Mouse (Mus musculus): Measurements from ENCODE around the gene Pdzd11. TPM values are rescaled to one million over a fixed set of nuclear protein-coding genes. Genes with fewer than 3 reads are reported as not detected.

Gene Pdzd11
- polyA plus RNA-seq, 1 experiment from 2014 or later = 89.1 TPM

GRCm38 (mm10) chrX:100621366-100621765, 5.0 kb downstream of the Pdzd11 start:
- Histone ChIP-seq H3K36me3 (ENCODE audit: control insufficient read depth, insufficient read depth, low read length) (no peaks in the 10 kb centered on the region; the same call in 1 of the 2 replicates), H3K27ac (ENCODE audit: low read depth, low read length) (no peak overlapping the region), H3K4me2 (no peak overlapping the region), H3K4me1 (ENCODE audit: control insufficient read depth, insufficient read depth, low read length) (no peaks in the 10 kb centered on the region), H3K4me3 (ENCODE audit: low read depth, low read length) (no peak overlapping the region), H3K9ac (ENCODE audit: low read depth, low read length) (no peak overlapping the region), H3K27me3 (ENCODE audit: control insufficient read depth, insufficient read depth, low read length) (peaks cover 3% of the 10 kb centered on the region; the same call in 1 of the 2 replicates), H3K9me3 (replicated peaks; ENCODE audit: control insufficient read depth, low read length) (no peaks in the 10 kb centered on the region)
- WGBS (ENCODE audit: insufficient replicate concordance) = 72% methylated on average over 2 of the region's 2 CpGs
- no peak for ATAC-seq (replicated peaks; ENCODE audit: insufficient number of reproducible peaks, low FRiP score, low TSS enrichment)

DNA sequence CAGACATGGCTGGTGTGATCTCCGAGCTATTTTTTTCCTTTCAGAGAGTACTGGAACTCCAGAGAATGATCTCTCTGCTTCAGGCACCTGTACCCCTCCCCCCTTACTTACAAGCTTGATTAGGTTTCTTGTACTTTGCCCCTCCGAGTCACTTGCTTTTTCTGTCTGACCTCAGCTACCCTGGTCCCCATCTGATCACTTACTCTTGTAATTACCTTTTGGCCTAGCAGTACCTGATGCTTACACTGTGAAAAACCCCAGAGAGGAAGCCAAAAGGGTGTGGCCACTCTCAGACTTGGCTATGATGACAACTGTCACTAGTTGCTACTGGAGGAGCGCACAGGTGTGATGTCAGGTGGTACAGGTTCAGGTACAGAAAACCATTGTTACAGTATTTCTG, 7.9 kb downstream of the Pdzd11 start:
- Histone ChIP-seq H3K4me2 (no peak overlapping the region), H3K9me3 (replicated peaks; ENCODE audit: control insufficient read depth, low read length) (no peaks in the 10 kb centered on the region), H3K4me1 (ENCODE audit: control insufficient read depth, insufficient read depth, low read length) (no peaks in the 10 kb centered on the region), H3K36me3 (ENCODE audit: control insufficient read depth, insufficient read depth, low read length) (no peaks in the 10 kb centered on the region), H3K27ac (ENCODE audit: low read depth, low read length) (no peak overlapping the region), H3K4me3 (ENCODE audit: low read depth, low read length) (no peak overlapping the region), H3K9ac (ENCODE audit: low read depth, low read length) (no peak overlapping the region), H3K27me3 (ENCODE audit: control insufficient read depth, insufficient read depth, low read length) (0 out of 2 replicates have a peak, but pooled peaks cover 2% of the 10 kb centered on the region)
- WGBS (ENCODE audit: insufficient replicate concordance) = 52% methylated on average over 3 of the region's 3 CpGs
- ATAC-seq (replicated peaks; ENCODE audit: insufficient number of reproducible peaks, low FRiP score, low TSS enrichment) = no peak

DNA sequence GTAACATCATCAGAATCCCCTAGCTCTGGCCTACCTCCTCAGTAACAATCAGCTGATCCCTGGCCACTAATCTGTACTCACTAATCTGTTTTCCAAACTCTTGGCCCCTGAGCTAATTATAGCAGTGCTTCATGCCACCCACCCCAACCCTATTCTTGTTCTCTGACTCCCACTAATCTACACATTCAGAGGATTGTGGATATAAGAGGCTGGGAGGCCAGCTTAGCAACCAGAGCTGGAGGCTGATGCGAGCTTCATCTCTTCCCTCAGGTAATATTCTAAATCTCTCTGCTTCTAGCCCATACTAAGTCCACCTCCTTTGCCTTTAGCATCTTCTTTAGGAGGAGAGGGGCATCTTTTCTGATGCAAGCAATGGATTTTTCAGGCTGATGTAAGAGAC, 21.1 kb downstream of the Pdzd11 start, which contains the start of gene Arr3:
Gene Arr3 (plus strand): TSS at position 184 of the 400 bp plus-strand sequence.
- Histone ChIP-seq H3K36me3 (ENCODE audit: control insufficient read depth, insufficient read depth, low read length) (no peaks in the 10 kb centered on the region), H3K27me3 (ENCODE audit: control insufficient read depth, insufficient read depth, low read length) (0 out of 2 replicates have a peak, but pooled peaks cover 5% of the 10 kb centered on the region), H3K4me1 (ENCODE audit: control insufficient read depth, insufficient read depth, low read length) (no peaks in the 10 kb centered on the region), H3K4me2 (no peak within 1 kb of the TSS), H3K9me3 (replicated peaks; ENCODE audit: control insufficient read depth, low read length) (no peaks in the 10 kb centered on the region), H3K9ac (ENCODE audit: low read depth, low read length) (no peak within 1 kb of the TSS), H3K4me3 (ENCODE audit: low read depth, low read length) (no peak within 1 kb of the TSS), H3K27ac (ENCODE audit: low read depth, low read length) (no peak within 1 kb of the TSS)
- 73% methylated on average over 1 of the region's 1 CpGs for WGBS (ENCODE audit: insufficient replicate concordance)
- ATAC-seq (replicated peaks; ENCODE audit: insufficient number of reproducible peaks, low FRiP score, low TSS enrichment) = no peak

GRCm38 (mm10) chrX:100599755-100600154, 26.6 kb downstream of the Pdzd11 start:
- Histone ChIP-seq H3K27ac (ENCODE audit: low read depth, low read length) (no peak overlapping the region), H3K4me3 (ENCODE audit: low read depth, low read length) (no peak overlapping the region), H3K4me1 (ENCODE audit: control insufficient read depth, insufficient read depth, low read length) (no peaks in the 10 kb centered on the region), H3K27me3 (ENCODE audit: control insufficient read depth, insufficient read depth, low read length) (0 out of 2 replicates have a peak, but pooled peaks cover 5% of the 10 kb centered on the region), H3K4me2 (no peak overlapping the region), H3K36me3 (ENCODE audit: control insufficient read depth, insufficient read depth, low read length) (no peaks in the 10 kb centered on the region), H3K9ac (ENCODE audit: low read depth, low read length) (no peak overlapping the region), H3K9me3 (replicated peaks; ENCODE audit: control insufficient read depth, low read length) (no peaks in the 10 kb centered on the region)
- 65% methylated on average over 4 of the region's 4 CpGs for WGBS (ENCODE audit: insufficient replicate concordance)
- no peak for ATAC-seq (replicated peaks; ENCODE audit: insufficient number of reproducible peaks, low FRiP score, low TSS enrichment)

GRCm38 (mm10) chrX:100597439-100597838, 28.9 kb downstream of the Pdzd11 start:
- Histone ChIP-seq H3K4me3 (ENCODE audit: low read depth, low read length) (no peak overlapping the region), H3K27me3 (ENCODE audit: control insufficient read depth, insufficient read depth, low read length) (no peaks in the 10 kb centered on the region), H3K27ac (ENCODE audit: low read depth, low read length) (no peak overlapping the region), H3K4me2 (no peak overlapping the region), H3K9ac (ENCODE audit: low read depth, low read length) (no peak overlapping the region), H3K9me3 (replicated peaks; ENCODE audit: control insufficient read depth, low read length) (no peaks in the 10 kb centered on the region), H3K4me1 (ENCODE audit: control insufficient read depth, insufficient read depth, low read length) (no peaks in the 10 kb centered on the region), H3K36me3 (ENCODE audit: control insufficient read depth, insufficient read depth, low read length) (no peaks in the 10 kb centered on the region)
- 23% methylated on average over 5 of the region's 5 CpGs for WGBS (ENCODE audit: insufficient replicate concordance)
- ATAC-seq (replicated peaks; ENCODE audit: insufficient number of reproducible peaks, low FRiP score, low TSS enrichment) = no peak

- Histone ChIP-seq H3K9ac (ENCODE audit: low read depth, low read length) (no peak within 1 kb of the TSS), H3K4me3 (ENCODE audit: low read depth, low read length) (no peak within 1 kb of the TSS), H3K36me3 (ENCODE audit: control insufficient read depth, insufficient read depth, low read length) (no peaks in the 10 kb centered on the region), H3K4me2 (no peak within 1 kb of the TSS), H3K4me1 (ENCODE audit: control insufficient read depth, insufficient read depth, low read length) (no peaks in the 10 kb centered on the region), H3K9me3 (replicated peaks; ENCODE audit: control insufficient read depth, low read length) (no peaks in the 10 kb centered on the region), H3K27me3 (ENCODE audit: control insufficient read depth, insufficient read depth, low read length) (no peaks in the 10 kb centered on the region), H3K27ac (ENCODE audit: low read depth, low read length) (no peak within 1 kb of the TSS)
- ATAC-seq (replicated peaks; ENCODE audit: insufficient number of reproducible peaks, low FRiP score, low TSS enrichment) = no peak
- WGBS (ENCODE audit: insufficient replicate concordance) = 57% methylated on average over 4 of the region's 4 CpGs
Observed at GRCm38 (mm10) chrX:100594791-100595190, 31.6 kb downstream of the Pdzd11 start, which contains the start of gene P2ry4. Gene P2ry4 (minus strand): TSS chrX:100594869.

Other genes starting within 250 kb of the Pdzd11 start
- not detected in 2 replicates for gene Otud6a, start 197.6 kb downstream of the Pdzd11 start, polyA plus RNA-seq (2014; fragmentation: Nextera tagmentation; extraction: Ambion mirVana)
- gene Awat2, start 183.9 kb downstream of the Pdzd11 start, polyA plus RNA-seq (2014; fragmentation: Nextera tagmentation; extraction: Ambion mirVana) = 0.18 and 0.53 TPM in 2 replicates
- gene Igbp1, start 132.3 kb downstream of the Pdzd11 start, polyA plus RNA-seq (2014; fragmentation: Nextera tagmentation; extraction: Ambion mirVana) = 30.1 and 31.1 TPM in 2 replicates
- not detected in 2 replicates for gene Dgat2l6, start 101.7 kb downstream of the Pdzd11 start, polyA plus RNA-seq (2014; fragmentation: Nextera tagmentation; extraction: Ambion mirVana)
- not detected in 2 replicates for gene Awat1, start 54.3 kb downstream of the Pdzd11 start, polyA plus RNA-seq (2014; fragmentation: Nextera tagmentation; extraction: Ambion mirVana)
- gene P2ry4, start 31.7 kb downstream of the Pdzd11 start, polyA plus RNA-seq (2014; fragmentation: Nextera tagmentation; extraction: Ambion mirVana) = not detected in 2 replicates
- gene Arr3, start 21.1 kb downstream of the Pdzd11 start, polyA plus RNA-seq (2014; fragmentation: Nextera tagmentation; extraction: Ambion mirVana) = 0.59 and 0.66 TPM in 2 replicates
- gene Kif4, start 831 bp downstream of the Pdzd11 start, polyA plus RNA-seq (2014; fragmentation: Nextera tagmentation; extraction: Ambion mirVana) = 26.7 and 30.6 TPM in 2 replicates
- gene Gdpd2, start 103.3 kb upstream of the Pdzd11 start, polyA plus RNA-seq (2014; fragmentation: Nextera tagmentation; extraction: Ambion mirVana) = 0.52 and 0.58 TPM in 2 replicates
- 3.2 and 4.0 TPM in 2 replicates for gene Dlg3, start 141.2 kb upstream of the Pdzd11 start, polyA plus RNA-seq (2014; fragmentation: Nextera tagmentation; extraction: Ambion mirVana)